Mouse (Mus musculus): ENCODE measurements around the gene Ifit1bl2. TPM values are rescaled to one million over a fixed set of nuclear protein-coding genes. Genes with fewer than 3 reads are reported as not detected.

The Ifit1bl2 gene
- polyA plus RNA-seq (2012; rRNA removed): 0.12 and 0.18 TPM in 2 replicates
- polyA plus RNA-seq (2014; fragmentation: Nextera tagmentation; extraction: Ambion mirVana): 0.22 and 0.37 TPM in 2 replicates

DNA sequence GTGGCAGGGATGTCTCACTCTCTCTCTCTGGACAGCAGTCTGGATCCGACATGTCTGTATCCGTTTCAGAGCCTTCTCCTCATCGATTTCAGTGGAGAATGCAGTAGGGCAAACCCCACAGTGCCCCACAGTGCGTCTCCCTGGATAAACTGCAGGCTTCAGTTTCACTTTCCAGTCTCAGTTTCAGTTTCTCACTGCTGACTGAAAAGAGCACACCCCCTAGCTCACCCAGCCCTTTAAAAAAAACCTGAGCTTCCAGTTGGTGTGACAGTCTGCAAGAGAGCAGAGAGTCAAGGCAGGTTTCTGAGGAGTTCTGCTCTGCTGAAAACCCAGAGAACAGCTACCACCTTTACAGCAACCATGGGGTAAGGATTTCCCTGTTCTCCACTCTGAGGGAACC, at the start of gene Ifit1bl2, which contains the start of gene Ifit1:
Gene Ifit1bl2 (minus strand): TSS at position 121 of the 400 bp plus-strand sequence.
Gene Ifit1 (plus strand): TSS at position 249 of the 400 bp plus-strand sequence.
- H3K4me3 ChIP-seq (replicated peaks; ENCODE audit: low read length): no peak within 1 kb of the TSS
- H3K36me3 ChIP-seq (ENCODE audit: control insufficient read depth, insufficient read depth, low read length): no peaks in the 10 kb centered on the region
- H3K9ac ChIP-seq (ENCODE audit: low read depth, low read length, severe bottlenecking): peak within 1 kb of the TSS; percentile 13; the same call in 1 of the 2 replicates

GRCm38 (mm10) chr19:34685530-34685929, 45.0 kb upstream of the Ifit1bl2 start:
- ATAC-seq (ENCODE audit: low FRiP score, low read depth): no peak
- WGBS: 94% methylated on average over 1 of the region's 1 CpGs
- H3K4me1 ChIP-seq (ENCODE audit: control insufficient read depth, insufficient read depth, low read length): no peaks in the 10 kb centered on the region

More for the DNA sequence above, at the start of gene Ifit1bl2, which contains the start of gene Ifit1:
- Histone ChIP-seq H3K27me3 (ENCODE audit: control insufficient read depth, insufficient read depth, low read length) (no peaks in the 10 kb centered on the region), H3K4me2 (replicated peaks; ENCODE audit: low read depth, low read length, severe bottlenecking) (no peak within 1 kb of the TSS), H3K4me1 (ENCODE audit: control insufficient read depth, insufficient read depth, low read length) (no peaks in the 10 kb centered on the region), H3K27ac (replicated peaks; ENCODE audit: low read depth, low read length) (no peak within 1 kb of the TSS), H3K9me3 (ENCODE audit: control insufficient read depth, low read length) (no peaks in the 10 kb centered on the region)
- ATAC-seq (ENCODE audit: low FRiP score, low read depth): no peak
- no peak for DNase-seq (ENCODE audit: low spot score)
- WGBS: 29% methylated on average over 4 of the region's 4 CpGs
- TF ChIP-seq POLR2A (IDR thresholded peaks at IDR 0.05; ENCODE audit: borderline replicate concordance, extremely low read depth, insufficient read depth, insufficient read length): no peak

GRCm38 (mm10) chr19:34684857-34685256, 44.3 kb upstream of the Ifit1bl2 start:
- Histone ChIP-seq H3K9me3 (ENCODE audit: control insufficient read depth, low read length) (no peaks in the 10 kb centered on the region), H3K4me3 (replicated peaks; ENCODE audit: low read length) (no peak overlapping the region), H3K27me3 (ENCODE audit: control insufficient read depth, insufficient read depth, low read length) (no peaks in the 10 kb centered on the region), H3K9ac (ENCODE audit: low read depth, low read length, severe bottlenecking) (no peak overlapping the region), H3K27ac (replicated peaks; ENCODE audit: low read depth, low read length) (no peak overlapping the region), H3K4me2 (replicated peaks; ENCODE audit: low read depth, low read length, severe bottlenecking) (no peak overlapping the region), H3K36me3 (ENCODE audit: control insufficient read depth, insufficient read depth, low read length) (no peaks in the 10 kb centered on the region), H3K4me1 (ENCODE audit: control insufficient read depth, insufficient read depth, low read length) (no peaks in the 10 kb centered on the region)
- peak; percentile 32 for DNase-seq (ENCODE audit: low spot score)
- ATAC-seq (ENCODE audit: low FRiP score, low read depth): no peak
- TF ChIP-seq POLR2A (IDR thresholded peaks at IDR 0.05; ENCODE audit: borderline replicate concordance, extremely low read depth, insufficient read depth, insufficient read length): no peak
- 57% methylated on average over 1 of the region's 1 CpGs for WGBS

More at GRCm38 (mm10) chr19:34685530-34685929, 45.0 kb upstream of the Ifit1bl2 start:
- H3K9ac ChIP-seq (ENCODE audit: low read depth, low read length, severe bottlenecking): no peak overlapping the region
- no peaks in the 10 kb centered on the region for H3K27me3 ChIP-seq (ENCODE audit: control insufficient read depth, insufficient read depth, low read length)
- no peak overlapping the region for H3K4me2 ChIP-seq (replicated peaks; ENCODE audit: low read depth, low read length, severe bottlenecking)
- no peak overlapping the region for H3K27ac ChIP-seq (replicated peaks; ENCODE audit: low read depth, low read length)
- H3K4me3 ChIP-seq (replicated peaks; ENCODE audit: low read length): no peak overlapping the region
- H3K36me3 ChIP-seq (ENCODE audit: control insufficient read depth, insufficient read depth, low read length): no peaks in the 10 kb centered on the region
- no peak for DNase-seq (ENCODE audit: low spot score)
- TF ChIP-seq POLR2A (IDR thresholded peaks at IDR 0.05; ENCODE audit: borderline replicate concordance, extremely low read depth, insufficient read depth, insufficient read length): no peak
- no peaks in the 10 kb centered on the region for H3K9me3 ChIP-seq (ENCODE audit: control insufficient read depth, low read length)

DNA sequence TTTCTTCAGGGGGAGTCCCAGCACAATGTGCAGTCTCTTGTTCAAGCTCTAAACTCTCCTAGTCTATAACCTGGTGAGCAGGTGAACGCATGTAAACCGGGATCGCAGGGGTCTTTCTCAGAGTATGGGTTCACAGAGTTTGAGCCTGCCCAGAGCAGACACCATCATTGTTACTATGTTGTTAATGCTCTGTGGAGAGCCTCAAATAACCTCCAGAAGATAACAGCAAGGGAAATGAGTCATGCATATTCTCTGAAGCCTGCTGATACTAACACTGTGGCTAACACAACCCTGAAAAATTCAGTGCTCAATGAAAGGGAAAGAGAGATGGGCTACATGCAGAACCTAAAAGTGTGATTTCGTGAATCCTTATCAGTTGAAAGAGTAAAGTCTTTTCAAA, 37.9 kb upstream of the Ifit1bl2 start:
- DNase-seq (ENCODE audit: low spot score) (no peak), ATAC-seq (ENCODE audit: low FRiP score, low read depth) (no peak)
- no peaks in the 10 kb centered on the region for H3K36me3 ChIP-seq (ENCODE audit: control insufficient read depth, insufficient read depth, low read length)
- H3K27ac ChIP-seq (replicated peaks; ENCODE audit: low read depth, low read length): no peak overlapping the region
- H3K9me3 ChIP-seq (ENCODE audit: control insufficient read depth, low read length): no peaks in the 10 kb centered on the region
- no peak overlapping the region for H3K4me3 ChIP-seq (replicated peaks; ENCODE audit: low read length)
- H3K4me2 ChIP-seq (replicated peaks; ENCODE audit: low read depth, low read length, severe bottlenecking): no peak overlapping the region
- H3K9ac ChIP-seq (ENCODE audit: low read depth, low read length, severe bottlenecking): no peak overlapping the region
- no peak for TF ChIP-seq POLR2A (IDR thresholded peaks at IDR 0.05; ENCODE audit: borderline replicate concordance, extremely low read depth, insufficient read depth, insufficient read length)
- 86% methylated on average over 4 of the region's 4 CpGs for WGBS
- H3K4me1 ChIP-seq (ENCODE audit: control insufficient read depth, insufficient read depth, low read length): no peaks in the 10 kb centered on the region
- H3K27me3 ChIP-seq (ENCODE audit: control insufficient read depth, insufficient read depth, low read length): no peaks in the 10 kb centered on the region

DNA sequence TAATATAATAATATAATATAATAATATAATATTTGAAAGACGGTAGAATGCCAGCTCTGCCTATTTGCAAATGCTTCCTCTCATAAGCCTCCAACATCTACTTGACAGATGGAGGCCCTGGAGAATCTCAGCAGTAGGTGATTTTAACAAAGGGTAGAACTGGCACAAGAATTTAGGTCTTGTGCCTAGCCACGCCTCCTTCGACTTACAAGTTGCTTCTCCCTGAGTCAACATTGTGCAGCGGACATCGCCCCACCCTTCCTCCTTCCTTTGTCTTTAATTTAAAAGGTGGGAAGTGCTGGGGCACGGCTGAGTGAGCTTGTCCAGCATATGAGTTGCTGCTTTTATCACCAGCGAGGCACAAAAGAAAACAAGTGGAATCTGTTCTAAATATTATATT, 32.9 kb upstream of the Ifit1bl2 start:
- ATAC-seq (ENCODE audit: low FRiP score, low read depth) (no peak), DNase-seq (ENCODE audit: low spot score) (no peak)
- H3K36me3 ChIP-seq (ENCODE audit: control insufficient read depth, insufficient read depth, low read length): no peaks in the 10 kb centered on the region
- H3K9ac ChIP-seq (ENCODE audit: low read depth, low read length, severe bottlenecking): no peak overlapping the region
- no peaks in the 10 kb centered on the region for H3K4me1 ChIP-seq (ENCODE audit: control insufficient read depth, insufficient read depth, low read length)
- H3K27ac ChIP-seq (replicated peaks; ENCODE audit: low read depth, low read length): no peak overlapping the region
- WGBS: 78% methylated on average over 7 of the region's 7 CpGs
- H3K4me3 ChIP-seq (replicated peaks; ENCODE audit: low read length): no peak overlapping the region
- no peaks in the 10 kb centered on the region for H3K9me3 ChIP-seq (ENCODE audit: control insufficient read depth, low read length)
- no peak overlapping the region for H3K4me2 ChIP-seq (replicated peaks; ENCODE audit: low read depth, low read length, severe bottlenecking)
- TF ChIP-seq POLR2A (IDR thresholded peaks at IDR 0.05; ENCODE audit: borderline replicate concordance, extremely low read depth, insufficient read depth, insufficient read length): no peak
- H3K27me3 ChIP-seq (ENCODE audit: control insufficient read depth, insufficient read depth, low read length): no peaks in the 10 kb centered on the region

Measured in limb, embryonic 14.5 days (tissue).